Mouse (Mus musculus): ENCODE data around the gene Kcng1.

GRCm38 (mm10) chr2:168231471-168231829 lies 50.1 kb downstream of the Kcng1 start:
- TF ChIP-seq CTCF (IDR thresholded peaks at IDR 0.05; ENCODE audit: low read depth) = no peak
- no peak for TF ChIP-seq EP300 (IDR thresholded peaks at IDR 0.05; ENCODE audit: low read depth)

All from liver, embryonic 14.5 days (tissue).